Mouse (Mus musculus) intestine, embryonic 15.5 days (tissue): ENCODE results near the gene Arih1. TPM values are rescaled to one million over a fixed set of nuclear protein-coding genes. Genes with fewer than 3 reads are reported as not detected.
"Not testable (repeated sequence)": the region's sequence is repeated elsewhere in the genome, so short reads cannot be mapped to it uniquely, and the experiment has no call there.

Experiments
- ATAC-seq: fragments of 200-750 bp; cut with Nextera tagmentation; 2 replicates; pipeline ENCODE4 v1.8.0; 2017; ENCODE audit warnings: moderate TSS enrichment, moderate library complexity
- H3K27ac ChIP-seq: fragments of 300-500 bp; sonication (generic); 2 replicates; pipeline ENCODE4 v1.5.1; 2015; ENCODE audit warnings: mild to moderate bottlenecking, inconsistent platforms
- H3K27me3 ChIP-seq: fragments of 300-500 bp; sonication (generic); replicated peaks from 2 replicates; pipeline ENCODE4 v1.6.1; 2015; ENCODE audit warnings: inconsistent platforms
- H3K36me3 ChIP-seq: fragments of 300-500 bp; sonication (generic); 2 replicates; pipeline ENCODE4 v1.6.1; 2015; ENCODE audit warnings: inconsistent platforms
- H3K4me1 ChIP-seq: fragments of 300-500 bp; sonication (generic); replicated peaks from 2 replicates; pipeline ENCODE4 v1.6.1; 2015; ENCODE audit warnings: inconsistent platforms
- H3K4me2 ChIP-seq: fragments of 300-500 bp; sonication (generic); replicated peaks from 2 replicates; pipeline ENCODE4 v1.6.1; 2015; ENCODE audit warnings: mild to moderate bottlenecking, inconsistent platforms
- H3K4me3 ChIP-seq: fragments of 300-500 bp; sonication (generic); replicated peaks from 2 replicates; pipeline ENCODE4 v1.5.1; 2015; ENCODE audit warnings: inconsistent platforms
- H3K9ac ChIP-seq: fragments of 300-500 bp; sonication (generic); 2 replicates; pipeline ENCODE4 v1.6.1; 2015; ENCODE audit warnings: inconsistent platforms
- H3K9me3 ChIP-seq: fragments of 300-500 bp; sonication (generic); 2 replicates; pipeline ENCODE4 v1.6.1; 2016; ENCODE audit warnings: inconsistent platforms
- WGBS: fragments of 180-500 bp; shearing (Covaris S2); methylation state at CpG from one replicate; pipeline ENCODE4 v1.1.7; 2015; 5-methylcytosine and 5-hydroxymethylcytosine counted together
- polyA plus RNA-seq: library from polyadenylated mRNA; unstranded; fragments of >200 nt; fragmentation: Nextera tagmentation; extraction: Ambion mirVana; gene quantifications from 2 replicates; pipeline ENCODE4 v1.2.1, GENCODE M21; 2015

The Arih1 gene
- polyA plus RNA-seq, 1 experiment from 2014 or later, result 11.5 TPM

DNA sequence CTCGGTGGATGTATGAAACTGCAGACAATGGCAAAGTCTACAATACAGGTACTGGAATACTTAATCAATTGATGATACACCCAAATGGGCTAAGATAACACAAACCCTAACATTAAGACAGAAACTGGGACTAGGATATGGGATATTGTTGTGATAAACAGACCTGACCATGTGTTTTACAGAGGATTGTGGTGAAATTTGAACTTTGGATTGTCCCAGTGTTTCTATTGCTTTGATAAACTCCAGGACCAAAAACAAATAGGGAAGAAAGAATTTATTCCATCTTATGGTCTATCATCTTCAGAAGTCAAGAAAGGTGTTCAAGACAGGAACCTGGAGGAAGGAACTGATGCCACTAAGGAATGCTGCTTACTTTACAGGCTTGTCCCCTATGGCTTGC lies 28.7 kb downstream of the Arih1 start:
- Histone ChIP-seq H3K4me1 (no peaks in the 10 kb centered on the region), H3K36me3 (no peaks in the 10 kb centered on the region), H3K4me2 (no peak overlapping the region), H3K9ac (no peak overlapping the region), H3K27ac (no peak overlapping the region), H3K27me3 (no peaks in the 10 kb centered on the region), H3K4me3 (no peak overlapping the region), H3K9me3 (no peaks in the 10 kb centered on the region)
- ATAC-seq, result no peak
- 86% methylated on average over 1 of the region's 1 CpGs for WGBS

DNA sequence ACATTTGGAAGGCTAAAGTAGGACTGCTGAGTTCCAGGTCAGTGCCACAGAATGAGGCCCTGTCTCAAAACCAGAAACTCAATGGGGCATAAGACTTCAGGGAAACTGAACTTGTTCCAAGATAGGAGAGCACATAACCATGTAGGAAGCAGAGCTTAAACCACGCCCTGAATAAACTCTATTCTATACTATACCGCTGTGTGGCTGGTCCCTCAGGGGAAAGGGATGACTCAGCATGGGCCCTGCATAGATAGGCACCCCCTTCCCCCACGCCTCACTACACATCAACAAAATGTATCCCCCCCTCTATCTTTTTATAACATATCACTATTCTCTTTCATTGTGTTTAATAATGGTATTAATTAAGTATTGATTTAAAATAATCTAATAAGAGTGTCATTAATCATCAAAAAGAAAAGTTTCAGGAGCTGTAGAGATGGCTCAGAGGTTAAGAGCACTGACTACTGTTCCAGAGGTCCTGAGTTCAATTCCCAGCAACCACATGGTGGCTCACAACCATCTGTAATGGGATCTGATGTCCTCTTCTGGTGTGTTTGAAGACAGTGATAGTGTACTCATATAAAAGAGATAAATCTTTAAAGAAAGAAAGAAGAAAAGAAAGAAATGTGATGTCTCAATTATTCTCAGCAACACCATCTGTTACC lies 30.9 kb downstream of the Arih1 start:
- Histone ChIP-seq H3K36me3 (no peaks in the 10 kb centered on the region), H3K9ac (no peak overlapping the region), H3K4me3 (no peak overlapping the region), H3K27me3 (no peaks in the 10 kb centered on the region), H3K27ac (no peak overlapping the region), H3K4me2 (no peak overlapping the region), H3K9me3 (no peaks in the 10 kb centered on the region), H3K4me1 (no peaks in the 10 kb centered on the region)
- ATAC-seq, result 0 out of 2 replicates have a peak, but pooled peaks have one; percentile 56
- 65% methylated on average over 3 of the region's 3 CpGs for WGBS

DNA sequence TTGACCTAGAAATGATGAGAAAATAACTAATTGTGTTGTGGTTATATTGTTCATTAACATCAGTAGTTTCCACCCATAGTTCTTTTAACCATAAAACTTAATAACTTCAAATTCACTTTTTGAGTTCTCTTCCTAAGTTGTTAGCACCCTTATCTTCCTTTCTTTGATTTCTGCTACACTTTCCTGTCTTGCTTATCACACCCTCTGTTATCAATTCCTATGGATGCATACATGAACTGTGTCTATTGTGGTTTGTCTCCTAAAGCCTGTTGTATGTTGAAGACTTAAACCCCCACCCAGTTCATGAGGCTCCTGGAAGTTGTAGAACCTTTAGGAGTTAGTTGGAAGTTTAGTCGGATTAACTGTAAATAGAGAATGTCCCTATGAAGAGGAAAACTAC lies 52.7 kb downstream of the Arih1 start:
- Histone ChIP-seq H3K4me2 (no peak overlapping the region), H3K9me3 (no peaks in the 10 kb centered on the region), H3K4me3 (no peak overlapping the region), H3K27me3 (no peaks in the 10 kb centered on the region), H3K27ac (no peak overlapping the region), H3K9ac (no peak overlapping the region), H3K4me1 (no peaks in the 10 kb centered on the region), H3K36me3 (no peaks in the 10 kb centered on the region)
- 95% methylated on average over 1 of the region's 1 CpGs for WGBS
- no peak for ATAC-seq

DNA sequence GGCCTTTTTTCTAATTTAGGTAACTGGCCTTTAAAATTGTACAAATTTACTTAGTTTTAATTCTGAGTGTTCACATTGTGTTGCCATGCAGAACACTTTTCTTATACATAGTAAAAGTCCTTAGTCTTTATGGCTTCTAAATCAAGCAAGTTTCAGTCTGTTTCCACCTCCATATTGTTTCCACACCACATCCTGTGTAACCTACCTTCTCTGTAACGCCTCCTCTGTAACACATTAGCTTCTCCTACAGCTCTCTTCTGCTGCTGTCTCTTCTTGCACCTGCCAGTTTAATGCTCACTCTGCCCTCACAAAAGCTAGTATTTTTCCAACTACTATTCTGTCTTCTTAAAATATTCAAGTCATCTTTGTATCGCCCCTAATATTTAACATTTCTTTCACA lies 54.8 kb downstream of the Arih1 start:
- no peak overlapping the region for H3K4me2 ChIP-seq
- H3K4me1 ChIP-seq, result no peaks in the 10 kb centered on the region
- ATAC-seq, result no peak
- H3K9ac ChIP-seq, result no peak overlapping the region
- H3K27me3 ChIP-seq, result no peaks in the 10 kb centered on the region
- no peak overlapping the region for H3K4me3 ChIP-seq
- H3K36me3 ChIP-seq, result no peaks in the 10 kb centered on the region
- H3K9me3 ChIP-seq, result no peaks in the 10 kb centered on the region
- no peak overlapping the region for H3K27ac ChIP-seq
- WGBS, result 94% methylated on average over 2 of the region's 2 CpGs

DNA sequence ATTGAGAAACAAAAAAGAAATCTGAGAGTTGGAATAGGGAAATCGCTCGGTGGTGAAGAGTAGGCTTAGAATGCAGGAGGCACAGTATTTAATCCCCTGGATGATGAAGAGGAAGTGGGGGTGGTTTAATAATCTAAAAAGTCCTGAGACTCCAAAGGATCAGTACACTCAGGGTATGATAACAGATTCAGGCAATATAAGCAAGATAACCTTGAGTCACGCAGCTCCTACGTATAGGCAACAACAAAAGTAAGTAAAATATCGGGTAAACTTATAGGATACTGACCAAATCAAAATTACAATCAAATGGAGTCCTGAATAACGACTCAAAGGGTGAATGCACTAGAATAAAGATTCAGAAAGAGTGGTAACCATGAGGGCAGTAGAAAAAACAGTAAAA lies 65.9 kb downstream of the Arih1 start:
- H3K4me3 ChIP-seq, result no peak overlapping the region
- no peak for ATAC-seq
- no peak overlapping the region for H3K4me2 ChIP-seq
- no peaks in the 10 kb centered on the region for H3K27me3 ChIP-seq
- 85% methylated on average over 6 of the region's 6 CpGs for WGBS
- no peak overlapping the region for H3K27ac ChIP-seq
- no peaks in the 10 kb centered on the region for H3K36me3 ChIP-seq
- no peaks in the 10 kb centered on the region for H3K9me3 ChIP-seq
- H3K4me1 ChIP-seq, result no peaks in the 10 kb centered on the region
- H3K9ac ChIP-seq, result no peak overlapping the region

DNA sequence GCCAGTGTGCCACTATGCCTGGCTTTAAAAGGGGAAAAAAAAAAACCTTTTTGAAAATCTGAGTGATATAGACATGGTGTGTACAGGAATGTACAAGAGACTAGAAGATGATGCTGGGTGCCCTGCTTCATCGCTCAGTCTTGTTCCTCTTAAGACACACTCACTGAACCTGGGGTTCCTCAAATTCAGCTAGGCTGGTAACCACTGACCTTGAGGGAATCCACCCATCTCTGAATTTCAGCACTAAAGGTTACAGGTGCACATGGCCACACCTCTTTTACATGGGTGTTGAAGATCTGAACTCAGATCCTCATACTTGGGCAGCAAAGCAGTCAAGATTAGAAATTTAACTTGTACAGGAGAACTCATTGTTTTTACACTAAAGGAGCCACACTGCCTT lies 79.1 kb downstream of the Arih1 start:
- Histone ChIP-seq H3K27ac (no peak overlapping the region), H3K4me3 (no peak overlapping the region), H3K4me2 (no peak overlapping the region), H3K9me3 (no peaks in the 10 kb centered on the region), H3K36me3 (peaks cover 10% of the 10 kb centered on the region; the same call in 1 of the 2 replicates), H3K9ac (no peak overlapping the region), H3K4me1 (no peaks in the 10 kb centered on the region), H3K27me3 (no peaks in the 10 kb centered on the region)
- 98% methylated on average over 1 of the region's 1 CpGs for whole genome bisulfite sequencing
- no peak for ATAC-seq

DNA sequence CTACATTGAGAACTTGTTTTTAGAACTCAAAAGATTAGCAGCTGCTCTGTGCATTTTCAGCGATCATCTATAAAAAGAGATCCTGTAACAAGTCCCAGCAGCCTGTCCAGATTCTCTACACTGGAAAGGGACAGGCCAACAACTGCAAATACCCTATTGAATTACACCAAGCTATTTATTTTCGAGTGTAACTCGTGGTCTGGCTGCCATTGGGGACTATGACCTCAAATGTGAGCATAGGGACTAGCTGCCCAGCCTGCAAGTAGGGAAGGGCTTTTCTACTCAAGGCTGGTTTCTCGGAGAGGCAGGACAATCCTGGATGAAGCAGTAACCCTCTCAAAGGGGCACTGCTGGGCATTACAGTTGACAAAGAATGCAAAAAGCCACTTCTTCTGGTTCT lies 97.3 kb downstream of the Arih1 start:
- Histone ChIP-seq H3K36me3 (peaks cover 13% of the 10 kb centered on the region), H3K4me2 (no peak overlapping the region), H3K27ac (no peak overlapping the region; the same call in 1 of the 2 replicates), H3K27me3 (no peaks in the 10 kb centered on the region), H3K9me3 (no peaks in the 10 kb centered on the region), H3K4me1 (no peaks in the 10 kb centered on the region), H3K9ac (no peak overlapping the region), H3K4me3 (no peak overlapping the region)
- 84% methylated on average over 4 of the region's 4 CpGs for WGBS
- ATAC-seq, result no peak

DNA sequence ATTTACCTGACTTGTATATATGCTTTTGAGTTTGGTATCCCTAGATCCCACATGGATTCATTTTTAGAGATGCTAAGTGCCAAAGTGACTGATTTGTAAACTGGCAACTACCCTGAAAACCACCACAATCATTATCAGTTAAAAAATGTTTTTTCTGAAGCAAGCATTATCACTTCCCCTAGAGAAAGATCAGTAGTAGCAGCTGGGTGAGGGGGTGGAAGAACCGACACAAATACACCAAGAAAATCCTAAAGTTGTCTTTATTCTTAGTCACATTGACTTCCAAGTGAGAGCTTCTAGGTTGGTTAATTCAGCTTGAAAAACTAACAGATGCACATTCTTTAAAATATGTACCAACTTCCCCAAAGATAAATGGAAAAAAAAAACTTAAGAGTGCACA lies 98.1 kb downstream of the Arih1 start:
- no peak overlapping the region for H3K4me2 ChIP-seq
- no peak overlapping the region for H3K9ac ChIP-seq
- ATAC-seq, result no peak
- no peaks in the 10 kb centered on the region for H3K4me1 ChIP-seq
- H3K27me3 ChIP-seq, result no peaks in the 10 kb centered on the region
- 87% methylated on average over 1 of the region's 1 CpGs for WGBS
- peaks cover 10% of the 10 kb centered on the region for H3K36me3 ChIP-seq
- H3K27ac ChIP-seq, result no peak overlapping the region
- no peak overlapping the region for H3K4me3 ChIP-seq
- no peaks in the 10 kb centered on the region for H3K9me3 ChIP-seq

DNA sequence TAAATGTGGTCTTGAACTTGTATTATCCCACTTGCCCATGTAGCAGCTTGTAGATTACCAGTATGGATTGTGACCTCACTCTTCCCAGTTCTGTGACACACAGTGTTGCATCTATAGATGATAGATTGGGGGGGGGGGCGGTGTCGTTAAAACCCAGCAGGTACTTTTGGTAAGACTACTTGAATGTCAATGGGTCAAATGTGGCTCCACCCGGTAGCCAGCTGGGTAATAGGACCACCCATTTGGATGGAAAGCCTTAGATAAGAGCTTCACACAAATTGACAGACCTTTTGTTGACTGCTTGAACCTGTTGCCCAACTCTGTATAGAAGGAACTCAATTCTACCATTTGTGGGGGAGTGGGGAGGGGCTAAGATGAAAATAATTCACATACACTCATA lies 99.0 kb downstream of the Arih1 start:
- peaks cover 7% of the 10 kb centered on the region for H3K36me3 ChIP-seq

DNA sequence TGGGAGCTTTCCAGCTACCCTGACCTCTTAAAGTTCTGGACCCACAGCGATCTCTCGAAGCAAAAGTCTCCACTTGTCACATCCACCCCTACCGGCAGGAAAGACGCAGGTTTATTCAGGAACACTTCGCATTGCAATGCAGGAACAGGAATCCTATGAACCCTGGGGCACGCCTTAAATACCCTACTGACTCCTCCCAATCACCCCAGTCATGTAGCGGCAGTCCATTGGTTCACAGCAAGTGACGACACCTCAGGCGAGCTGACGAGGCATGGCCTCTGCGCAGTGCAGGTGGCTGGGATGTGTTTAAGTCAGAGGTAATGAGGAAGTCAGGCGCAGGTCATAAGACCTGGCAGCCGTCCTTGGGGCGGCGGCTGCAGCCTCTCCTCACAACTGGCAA lies 110.8 kb downstream of the Arih1 start:
- no peaks in the 10 kb centered on the region for H3K36me3 ChIP-seq
- no peak overlapping the region for H3K4me2 ChIP-seq
- H3K9me3 ChIP-seq, result no peaks in the 10 kb centered on the region
- no peaks in the 10 kb centered on the region for H3K27me3 ChIP-seq
- no peak for ATAC-seq
- no peak overlapping the region for H3K9ac ChIP-seq
- no peak overlapping the region for H3K27ac ChIP-seq
- no peaks in the 10 kb centered on the region for H3K4me1 ChIP-seq
- H3K4me3 ChIP-seq, result no peak overlapping the region
- 90% methylated on average over 15 of the region's 15 CpGs for WGBS

More for the DNA sequence above, 99.0 kb downstream of the Arih1 start:
- 60% methylated on average over 3 of the region's 3 CpGs for WGBS
- no peak for ATAC-seq
- H3K27me3 ChIP-seq, result no peaks in the 10 kb centered on the region
- H3K4me2 ChIP-seq, result no peak overlapping the region
- H3K4me1 ChIP-seq, result no peaks in the 10 kb centered on the region
- no peak overlapping the region for H3K27ac ChIP-seq
- H3K9ac ChIP-seq, result no peak overlapping the region
- H3K9me3 ChIP-seq, result no peaks in the 10 kb centered on the region
- H3K4me3 ChIP-seq, result no peak overlapping the region

DNA sequence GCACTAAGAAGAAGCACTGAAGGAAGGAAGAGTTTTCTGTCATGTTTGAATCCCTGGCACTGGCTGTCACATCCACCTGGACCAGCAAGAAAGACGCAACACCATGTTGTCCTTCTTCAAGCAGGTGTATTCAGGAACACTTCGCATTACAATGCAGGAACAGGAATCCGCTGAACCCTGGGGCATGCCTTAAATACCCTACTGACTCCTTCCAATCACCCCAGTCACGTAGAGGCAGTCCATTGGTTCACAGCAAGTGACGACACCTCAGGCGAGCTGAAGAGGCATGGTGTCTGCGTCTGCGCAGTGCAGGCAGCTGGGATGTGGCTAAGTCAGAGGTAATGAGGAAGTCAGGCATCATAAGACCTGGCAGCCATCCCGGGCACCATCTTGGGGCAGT lies 116.8 kb downstream of the Arih1 start:
- H3K27ac ChIP-seq, result no peak overlapping the region
- H3K9ac ChIP-seq, result no peak overlapping the region
- H3K9me3 ChIP-seq, result no peaks in the 10 kb centered on the region
- no peaks in the 10 kb centered on the region for H3K36me3 ChIP-seq
- no peak overlapping the region for H3K4me2 ChIP-seq
- whole genome bisulfite sequencing, result 89% methylated on average over 9 of the region's 9 CpGs
- no peaks in the 10 kb centered on the region for H3K4me1 ChIP-seq
- no peak overlapping the region for H3K4me3 ChIP-seq
- no peak for ATAC-seq
- no peaks in the 10 kb centered on the region for H3K27me3 ChIP-seq

DNA sequence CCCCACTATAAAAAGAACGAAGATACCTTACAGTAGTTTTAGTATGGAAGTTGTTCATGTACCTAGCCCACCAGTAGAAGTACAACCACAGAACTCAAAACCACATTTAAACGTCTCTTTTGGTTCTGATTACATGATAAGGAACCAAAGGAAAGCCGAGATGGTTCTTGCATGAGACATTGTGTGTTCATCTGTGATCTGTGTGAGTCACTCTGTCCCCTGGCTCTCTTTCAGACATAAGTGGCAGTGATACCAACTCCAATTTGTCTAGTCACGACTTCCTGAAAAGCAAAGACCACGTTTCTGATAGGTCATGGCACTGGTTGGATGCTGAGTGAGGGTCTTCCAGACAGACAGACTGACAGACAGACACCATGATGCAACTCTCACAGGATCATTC lies 117.2 kb downstream of the Arih1 start:
- H3K4me3 ChIP-seq, result no peak overlapping the region
- no peaks in the 10 kb centered on the region for H3K9me3 ChIP-seq
- H3K4me2 ChIP-seq, result no peak overlapping the region
- ATAC-seq, result no peak
- H3K27me3 ChIP-seq, result no peaks in the 10 kb centered on the region
- 79% methylated on average over 5 of the region's 5 CpGs for WGBS
- H3K9ac ChIP-seq, result no peak overlapping the region
- no peaks in the 10 kb centered on the region for H3K36me3 ChIP-seq
- no peaks in the 10 kb centered on the region for H3K4me1 ChIP-seq
- no peak overlapping the region for H3K27ac ChIP-seq

DNA sequence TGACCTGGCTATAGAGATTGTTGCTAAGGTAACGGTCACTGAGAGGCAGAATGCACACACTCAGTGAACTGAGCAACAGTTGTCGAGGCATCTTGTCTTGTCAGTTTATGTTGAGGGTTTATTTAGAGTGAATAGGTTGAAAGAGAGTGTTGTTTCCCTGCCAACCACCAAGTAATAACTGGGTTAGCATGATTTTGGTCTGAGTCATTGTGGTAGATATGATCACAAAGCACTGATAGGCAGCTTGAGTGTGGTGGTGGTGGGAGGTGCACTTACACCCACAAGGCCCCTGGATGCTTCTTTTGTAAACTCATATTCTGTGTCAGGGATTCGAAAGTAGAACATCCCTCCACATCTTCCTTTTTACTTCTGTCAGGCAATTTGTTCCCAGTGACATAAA lies 125.9 kb downstream of the Arih1 start:
- not testable (repeated sequence) for H3K4me3 ChIP-seq, H3K4me1 ChIP-seq, H3K36me3 ChIP-seq, ATAC-seq, H3K9ac ChIP-seq, H3K4me2 ChIP-seq, H3K27me3 ChIP-seq, H3K9me3 ChIP-seq, H3K27ac ChIP-seq
- WGBS, result 42% methylated on average over 2 of the region's 3 CpGs
